Mouse (Mus musculus) gastrocnemius, adult 8-10 months (tissue): ENCODE data around the gene Efna3. TPM values are rescaled to one million over a fixed set of nuclear protein-coding genes. Genes with fewer than 3 reads are reported as not detected.

ENCODE experiments used
- DNase-seq, 2 experiments: peaks; one replicate each; pipeline ENCODE4 v3.0.0; 2022; ENCODE audit warnings: low spot score in 2 of 2
- total RNA-seq, 4 experiments: library from RNA; stranded (reverse); gene quantifications; 2 replicates each; pipeline ENCODE4 v1.2.4; 2022

Gene Efna3
- total RNA-seq = not detected

- peak; percentile 40 to 41 for DNase-seq
Measured at GRCm38 (mm10) chr3:89322514-89323165, at the start of gene Efna3. TSS of gene Efna3 (minus strand) at chr3:89322965.

- DNase-seq = no peak
Measured at GRCm38 (mm10) chr3:89367338-89367737, 44.6 kb upstream of the Efna3 start.

DNA sequence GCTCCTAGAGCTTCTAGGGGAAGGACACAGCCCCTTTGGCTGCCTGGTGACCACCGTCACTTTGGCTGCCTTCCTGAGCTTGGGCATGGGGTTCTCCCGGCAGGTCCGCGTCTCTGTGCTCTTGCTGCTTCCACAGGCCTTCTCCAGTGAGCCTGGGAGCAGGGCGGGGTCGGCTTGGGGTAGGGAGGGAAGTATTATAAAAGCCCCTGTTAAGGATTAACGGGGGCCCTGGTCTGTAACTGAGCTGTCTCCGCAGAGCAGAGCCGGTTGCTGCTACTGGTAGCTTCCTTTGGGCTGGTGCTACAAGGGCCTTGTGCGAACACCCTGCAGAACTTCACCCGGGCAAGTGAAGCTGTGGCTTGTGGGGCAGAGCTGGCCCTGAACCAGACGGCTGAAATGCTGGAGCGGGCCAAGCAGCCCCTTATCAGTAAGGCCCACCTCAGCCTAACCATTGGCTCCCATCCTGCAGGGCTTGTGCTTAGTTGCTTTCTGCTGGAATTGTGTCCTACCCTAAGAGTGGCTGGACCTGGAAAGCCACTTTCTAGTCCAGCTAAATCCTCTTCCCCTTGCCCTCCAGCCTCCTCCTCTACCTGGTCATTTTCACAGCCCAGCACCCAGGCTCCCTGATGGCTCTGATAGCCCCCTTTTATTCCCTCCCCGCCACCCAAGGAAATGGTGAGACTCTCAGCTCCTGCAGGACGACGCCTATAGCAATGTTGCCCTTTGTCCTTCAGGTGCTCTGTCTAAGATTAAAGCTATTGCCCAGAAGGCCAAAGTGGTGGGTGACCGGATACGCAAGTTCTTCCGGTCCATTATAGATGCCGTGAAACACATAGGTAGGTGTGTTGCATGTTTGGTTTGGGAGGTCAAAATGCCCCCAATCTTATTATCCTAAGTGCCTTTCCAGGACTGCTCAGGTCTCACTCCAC lies 43.0 kb upstream of the Efna3 start:
- DNase-seq = no peak

GRCm38 (mm10) chr3:89365153-89365485 lies 42.4 kb upstream of the Efna3 start, which contains the start of gene Dcst1:
TSS of gene Dcst1 (minus strand) at chr3:89365253.
- no peak for DNase-seq

GRCm38 (mm10) chr3:89364631-89365030 lies 41.9 kb upstream of the Efna3 start:
- DNase-seq = no peak

- no peak for DNase-seq
Measured at GRCm38 (mm10) chr3:89361675-89362074, 38.9 kb upstream of the Efna3 start, which contains the start of gene Dcst2. TSS of gene Dcst2 (plus strand) at chr3:89361975.

- no peak for DNase-seq
Measured at GRCm38 (mm10) chr3:89360237-89360636, 37.5 kb upstream of the Efna3 start.

GRCm38 (mm10) chr3:89359630-89360029 lies 36.9 kb upstream of the Efna3 start:
- no peak for DNase-seq

- DNase-seq = no peak
Measured at GRCm38 (mm10) chr3:89356029-89356428, 33.3 kb upstream of the Efna3 start.

GRCm38 (mm10) chr3:89355512-89355902 lies 32.7 kb upstream of the Efna3 start:
- no peak for DNase-seq

DNA sequence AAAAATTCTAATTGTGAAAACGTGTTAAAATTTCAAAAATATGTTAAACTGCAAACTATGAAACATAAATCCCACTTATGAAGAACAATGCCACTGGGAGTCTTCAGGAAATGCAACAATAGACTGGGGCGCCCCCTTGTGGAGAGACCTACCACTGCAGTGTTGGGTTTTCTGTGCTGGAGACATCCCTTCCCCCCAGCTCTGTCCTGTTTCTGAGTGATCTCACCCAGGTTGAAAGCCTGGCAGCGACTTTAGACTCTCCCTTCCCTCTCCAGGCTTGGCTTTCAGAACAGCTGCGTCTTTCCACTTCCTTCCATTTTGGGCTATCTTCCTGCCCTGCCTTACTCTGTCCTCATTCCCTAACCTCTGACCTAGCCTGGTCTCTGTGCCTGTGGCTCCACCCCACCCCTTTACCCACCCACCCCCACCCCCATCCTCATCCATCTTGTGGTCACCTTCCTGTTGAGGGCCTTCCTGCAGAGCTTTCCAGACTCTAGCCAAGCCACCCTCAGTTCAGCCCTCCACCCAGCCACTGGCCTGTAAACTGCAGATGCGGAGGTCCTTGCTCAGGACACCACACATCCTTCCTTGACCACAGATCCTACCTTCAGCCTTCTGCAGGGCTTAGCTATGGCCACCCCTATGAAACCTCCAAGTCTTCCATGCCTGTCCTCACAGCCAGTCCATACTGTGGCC lies 32.2 kb upstream of the Efna3 start:
- peak; percentile 62 to 71 for DNase-seq

DNA sequence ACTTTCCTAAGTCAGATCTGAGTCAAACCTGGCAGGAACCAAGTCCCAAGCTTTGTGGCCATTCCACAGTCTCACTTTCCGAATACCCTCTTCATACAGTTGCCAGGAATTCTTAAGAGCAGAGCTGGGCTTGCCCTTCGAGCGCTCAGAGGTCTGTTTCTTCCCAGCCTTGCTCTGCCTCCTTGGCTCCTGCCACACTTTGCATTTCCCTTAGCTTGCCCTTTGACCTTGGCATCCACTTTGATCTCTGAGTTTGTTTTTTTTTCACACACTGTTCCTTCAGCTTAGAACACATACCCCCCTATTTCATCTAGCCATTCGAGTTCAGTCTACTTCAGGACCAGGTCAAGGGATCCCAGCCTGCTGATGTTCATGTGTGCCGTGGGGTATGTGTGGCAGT lies 28.5 kb upstream of the Efna3 start:
- no peak for DNase-seq

- peak; percentile 83 for DNase-seq
Measured at GRCm38 (mm10) chr3:89349869-89350501, 27.2 kb upstream of the Efna3 start, which contains the start of gene Adam15. TSS of gene Adam15 (minus strand) at chr3:89349996.

DNA sequence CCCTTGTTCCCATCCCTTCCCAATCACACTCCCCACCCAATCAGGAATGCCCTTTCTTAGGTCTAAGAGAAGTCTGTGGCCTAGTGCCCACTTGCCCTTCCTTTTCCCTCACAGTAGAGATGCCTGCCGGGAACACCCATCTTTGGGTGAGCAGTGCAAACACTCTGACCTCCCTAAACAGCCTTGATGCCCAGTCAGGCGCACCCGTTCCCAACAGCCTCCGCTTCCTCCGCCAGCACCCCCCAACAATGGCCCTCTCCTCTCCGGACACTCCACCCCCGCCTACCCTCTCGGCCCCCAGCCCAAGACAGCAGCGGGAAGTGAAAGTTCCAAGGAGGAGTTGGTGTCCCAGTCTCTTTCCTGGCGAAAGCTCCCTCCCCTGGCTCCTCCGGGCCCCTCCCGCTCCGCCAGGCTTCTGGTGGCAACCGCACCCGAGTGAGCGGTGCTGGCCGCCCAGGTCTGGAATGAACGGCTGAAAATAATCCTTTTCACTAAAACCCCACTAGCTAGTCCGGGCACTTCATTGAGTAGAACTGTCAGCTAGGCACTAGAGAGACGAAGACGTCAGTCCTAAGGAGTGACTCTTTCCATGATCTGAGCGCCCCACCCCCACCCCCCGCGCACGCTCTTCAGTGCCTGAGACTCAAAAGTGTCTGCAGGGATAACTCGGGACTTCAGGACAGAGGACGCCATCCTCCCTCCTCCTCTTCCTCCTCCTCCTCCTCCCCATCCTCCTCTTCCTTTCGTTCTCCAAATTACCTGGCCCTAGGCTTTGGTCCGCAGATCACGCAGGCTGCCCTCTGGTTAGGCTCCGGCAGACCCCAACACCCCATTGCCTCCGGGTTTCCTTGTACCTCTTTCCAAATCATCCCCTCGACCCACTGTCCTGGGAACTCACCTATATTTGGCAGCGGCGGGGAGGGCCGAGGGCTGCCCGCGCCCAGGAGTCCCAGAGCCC lies 26.4 kb upstream of the Efna3 start:
- DNase-seq = no peak

DNA sequence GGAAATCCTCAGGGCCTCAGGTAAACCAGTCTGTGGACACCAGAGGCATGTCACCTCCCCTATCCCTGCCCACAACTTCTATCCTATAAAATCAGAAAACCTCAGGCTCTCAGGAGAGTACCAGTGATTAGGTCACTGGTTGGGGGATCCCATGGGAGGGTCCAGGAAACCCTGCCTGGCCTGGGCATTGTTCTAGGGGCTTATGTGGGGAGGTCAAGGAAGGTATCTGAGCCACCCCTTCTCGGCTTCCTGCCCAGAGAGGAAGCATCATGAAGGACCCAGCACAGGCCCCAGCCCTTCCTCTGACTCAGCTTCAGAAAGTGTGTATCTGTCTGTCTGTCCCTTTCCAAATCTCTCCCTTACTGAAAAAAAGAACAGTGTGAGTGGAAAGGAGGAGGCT lies 25.2 kb upstream of the Efna3 start:
- no peak for DNase-seq

GRCm38 (mm10) chr3:89346815-89347540 lies 24.2 kb upstream of the Efna3 start:
- DNase-seq = no peak

- DNase-seq = no peak
Measured at GRCm38 (mm10) chr3:89343279-89343678, 20.5 kb upstream of the Efna3 start.

GRCm38 (mm10) chr3:89341794-89342193 lies 19.0 kb upstream of the Efna3 start:
- no peak for DNase-seq

GRCm38 (mm10) chr3:89340465-89340864 lies 17.7 kb upstream of the Efna3 start:
- peak in 1 of 2 experiments; percentile 42 for DNase-seq

- DNase-seq = peak; percentile 37 to 41
Measured at GRCm38 (mm10) chr3:89339416-89339815, 16.7 kb upstream of the Efna3 start.
